Mouse (Mus musculus): ENCODE data around the gene Glis3. TPM values are rescaled to one million over a fixed set of nuclear protein-coding genes. Genes with fewer than 3 reads are reported as not detected.

The Glis3 gene
- polyA plus RNA-seq, 1 experiment from 2014 or later: 0.36 TPM

DNA sequence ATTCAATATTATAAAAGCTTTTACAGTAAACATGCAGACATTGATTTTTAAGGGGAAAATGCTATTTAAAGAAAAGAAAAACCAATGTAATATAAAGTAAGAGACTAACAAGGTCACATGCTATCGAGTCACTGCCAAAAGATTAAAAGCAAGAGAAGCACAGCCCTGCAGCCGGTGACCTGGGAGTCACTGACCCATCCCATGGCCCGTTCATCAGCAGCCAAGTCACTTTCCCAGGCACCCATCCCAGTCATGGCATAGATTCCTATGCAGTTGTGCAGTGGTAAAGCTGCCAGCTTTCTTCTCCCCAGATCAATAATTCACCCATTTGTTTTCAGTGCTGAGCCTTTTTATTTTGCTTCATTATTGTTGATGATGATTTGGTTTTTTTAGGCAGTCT lies 110.0 kb downstream of the Glis3 start:
- H3K9ac ChIP-seq (replicated peaks): no peak overlapping the region
- H3K36me3 ChIP-seq (replicated peaks; ENCODE audit: insufficient read depth, low read length): no peaks in the 10 kb centered on the region
- H3K27me3 ChIP-seq (ENCODE audit: insufficient read depth, low read length): no peaks in the 10 kb centered on the region
- H3K4me1 ChIP-seq (ENCODE audit: insufficient read depth): no peaks in the 10 kb centered on the region
- no peak overlapping the region for H3K4me3 ChIP-seq (ENCODE audit: low read depth, low read length)
- TF ChIP-seq EP300 (IDR thresholded peaks at IDR 0.05; ENCODE audit: low read depth) (no peak), CTCF (IDR thresholded peaks at IDR 0.05; ENCODE audit: low read depth) (no peak)
- H3K9me3 ChIP-seq (ENCODE audit: low read length): no peaks in the 10 kb centered on the region
- H3K4me2 ChIP-seq (ENCODE audit: low read depth, low read length): no peak overlapping the region
- ATAC-seq (no peak), DNase-seq (no peak)
- no peak overlapping the region for H3K27ac ChIP-seq (ENCODE audit: low read depth)
- WGBS (ENCODE audit: insufficient replicate concordance): 82% methylated on average over 3 of the region's 3 CpGs

DNA sequence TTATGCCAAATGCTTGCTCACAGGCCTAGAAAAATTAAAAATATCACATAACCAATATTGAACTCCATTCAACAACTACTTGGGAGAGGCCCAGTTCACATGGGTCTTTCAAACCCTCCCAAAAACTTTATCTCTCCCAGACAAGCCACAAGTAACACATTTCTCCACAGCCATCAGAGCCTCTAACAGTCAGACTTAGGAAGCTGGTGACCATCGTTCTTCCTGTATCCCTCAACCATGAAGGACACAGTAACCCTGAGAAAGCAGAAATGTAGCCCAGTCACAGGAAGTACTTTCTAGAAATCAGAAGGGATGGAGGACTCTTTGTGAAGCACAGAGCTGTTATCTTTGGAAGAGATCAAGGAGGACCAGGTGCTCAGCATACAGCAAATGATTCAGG lies 112.8 kb downstream of the Glis3 start:
- Histone ChIP-seq H3K9ac (replicated peaks) (no peak overlapping the region), H3K27ac (ENCODE audit: low read depth) (no peak overlapping the region), H3K4me1 (ENCODE audit: insufficient read depth) (no peaks in the 10 kb centered on the region), H3K27me3 (ENCODE audit: insufficient read depth, low read length) (no peaks in the 10 kb centered on the region), H3K9me3 (ENCODE audit: low read length) (no peaks in the 10 kb centered on the region), H3K36me3 (replicated peaks; ENCODE audit: insufficient read depth, low read length) (no peaks in the 10 kb centered on the region), H3K4me2 (ENCODE audit: low read depth, low read length) (no peak overlapping the region), H3K4me3 (ENCODE audit: low read depth, low read length) (no peak overlapping the region)
- ATAC-seq (no peak), DNase-seq (no peak)
- 31% methylated on average over 1 of the region's 1 CpGs for WGBS (ENCODE audit: insufficient replicate concordance)
- TF ChIP-seq EP300 (IDR thresholded peaks at IDR 0.05; ENCODE audit: low read depth): no peak
- TF ChIP-seq CTCF (IDR thresholded peaks at IDR 0.05; ENCODE audit: low read depth): no peak

DNA sequence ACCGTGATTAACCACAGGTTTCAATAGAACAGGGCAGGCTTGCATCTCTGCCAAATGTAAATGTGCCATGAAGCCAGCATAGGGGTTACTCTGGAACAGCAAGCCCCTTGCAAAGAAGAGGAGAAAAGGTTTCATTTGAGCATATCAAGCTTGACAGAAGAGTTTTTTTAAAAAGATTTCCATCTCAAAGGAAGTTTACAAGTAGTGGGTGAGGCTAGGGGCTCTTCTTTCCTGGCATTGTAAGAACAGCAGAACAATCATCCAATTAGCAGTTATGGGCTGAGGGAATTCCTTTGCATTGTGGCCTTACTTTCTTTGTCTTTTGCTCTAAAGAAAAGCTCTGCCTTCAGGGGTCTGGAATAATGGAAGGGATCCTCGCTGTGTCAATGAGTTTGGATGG lies 113.3 kb downstream of the Glis3 start:
- WGBS (ENCODE audit: insufficient replicate concordance): 46% methylated on average over 2 of the region's 2 CpGs
- Histone ChIP-seq H3K4me2 (ENCODE audit: low read depth, low read length) (no peak overlapping the region), H3K36me3 (replicated peaks; ENCODE audit: insufficient read depth, low read length) (no peaks in the 10 kb centered on the region), H3K4me3 (ENCODE audit: low read depth, low read length) (no peak overlapping the region), H3K27ac (ENCODE audit: low read depth) (no peak overlapping the region), H3K4me1 (ENCODE audit: insufficient read depth) (no peaks in the 10 kb centered on the region), H3K9me3 (ENCODE audit: low read length) (no peaks in the 10 kb centered on the region), H3K27me3 (ENCODE audit: insufficient read depth, low read length) (no peaks in the 10 kb centered on the region), H3K9ac (replicated peaks) (no peak overlapping the region)
- TF ChIP-seq CTCF (IDR thresholded peaks at IDR 0.05; ENCODE audit: low read depth): no peak
- DNase-seq (no peak), ATAC-seq (no peak)

DNA sequence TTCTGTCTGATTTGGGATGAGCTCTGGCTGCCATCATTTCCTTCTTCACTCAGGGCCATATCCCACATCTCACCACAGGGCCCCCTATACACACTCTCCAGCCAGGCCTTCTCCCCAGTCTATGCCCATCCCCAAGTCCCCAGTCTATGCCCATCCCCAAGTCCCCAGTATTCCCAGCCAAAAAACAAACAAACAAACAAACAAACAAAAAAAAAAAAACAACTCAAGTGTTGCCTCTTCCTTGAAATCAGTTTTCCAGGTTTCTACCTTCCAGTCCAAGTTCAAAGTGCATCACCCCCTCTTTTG lies 118.2 kb downstream of the Glis3 start:
- no peak for ATAC-seq
- DNase-seq: no peak
- Histone ChIP-seq H3K4me3 (ENCODE audit: low read depth, low read length) (no peak overlapping the region), H3K36me3 (replicated peaks; ENCODE audit: insufficient read depth, low read length) (no peaks in the 10 kb centered on the region), H3K27ac (ENCODE audit: low read depth) (no peak overlapping the region), H3K9ac (replicated peaks) (no peak overlapping the region), H3K4me2 (ENCODE audit: low read depth, low read length) (no peak overlapping the region), H3K4me1 (ENCODE audit: insufficient read depth) (peaks cover 4% of the 10 kb centered on the region), H3K9me3 (ENCODE audit: low read length) (no peaks in the 10 kb centered on the region), H3K27me3 (ENCODE audit: insufficient read depth, low read length) (no peaks in the 10 kb centered on the region)
- TF ChIP-seq EP300 (IDR thresholded peaks at IDR 0.05; ENCODE audit: low read depth) (no peak), CTCF (IDR thresholded peaks at IDR 0.05; ENCODE audit: low read depth) (no peak)

DNA sequence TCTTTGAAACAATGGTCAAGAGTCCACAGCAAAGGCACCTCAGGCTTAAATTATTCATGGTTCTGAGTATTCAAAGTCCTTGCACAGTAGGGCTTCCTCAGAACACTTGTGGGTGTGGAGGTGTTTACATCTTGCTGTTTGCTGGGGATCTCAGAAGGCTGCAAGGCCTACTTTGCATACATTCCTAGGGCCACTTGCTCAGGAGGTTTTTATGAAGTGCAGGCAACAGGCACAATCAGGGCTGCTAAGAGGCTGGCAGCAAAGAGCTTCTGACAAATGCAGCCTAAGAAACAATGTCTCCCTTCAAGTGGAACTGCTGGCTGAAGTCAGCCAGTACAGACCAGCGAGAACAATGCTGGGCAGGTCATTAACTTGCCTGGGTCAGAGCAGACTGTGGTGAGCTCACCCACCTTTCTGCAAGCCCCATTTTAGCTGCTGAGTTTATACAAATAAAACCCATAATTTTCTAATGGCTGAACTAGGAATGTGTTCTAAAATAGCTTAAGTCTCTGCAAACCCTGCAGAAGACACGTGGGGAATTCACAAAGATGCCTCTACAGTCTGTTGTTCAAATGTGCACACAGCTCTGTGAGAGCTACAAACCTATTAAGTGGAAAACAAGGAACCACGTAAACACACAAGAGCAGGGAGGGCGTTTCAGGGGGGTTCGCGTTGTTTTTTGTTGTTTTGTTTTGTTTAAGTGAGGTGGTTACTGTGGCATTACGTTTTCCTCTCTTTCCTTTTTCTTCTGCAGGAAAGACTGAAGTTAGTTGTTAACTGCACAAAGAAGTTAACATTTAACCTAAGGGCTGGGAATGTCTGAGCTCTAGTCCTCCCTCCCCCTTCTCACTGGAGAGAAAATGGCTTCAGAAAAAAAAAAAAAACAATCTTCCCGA lies 118.8 kb downstream of the Glis3 start:
- Histone ChIP-seq H3K4me3 (ENCODE audit: low read depth, low read length) (no peak overlapping the region), H3K36me3 (replicated peaks; ENCODE audit: insufficient read depth, low read length) (no peaks in the 10 kb centered on the region), H3K4me1 (ENCODE audit: insufficient read depth) (peaks cover 4% of the 10 kb centered on the region), H3K4me2 (ENCODE audit: low read depth, low read length) (no peak overlapping the region), H3K9ac (replicated peaks) (no peak overlapping the region), H3K27me3 (ENCODE audit: insufficient read depth, low read length) (no peaks in the 10 kb centered on the region), H3K27ac (ENCODE audit: low read depth) (no peak overlapping the region), H3K9me3 (ENCODE audit: low read length) (no peaks in the 10 kb centered on the region)
- DNase-seq (no peak), ATAC-seq (no peak)
- TF ChIP-seq EP300 (IDR thresholded peaks at IDR 0.05; ENCODE audit: low read depth) (no peak), CTCF (IDR thresholded peaks at IDR 0.05; ENCODE audit: low read depth) (no peak)
- WGBS (ENCODE audit: insufficient replicate concordance): 46% methylated on average over 8 of the region's 8 CpGs

DNA sequence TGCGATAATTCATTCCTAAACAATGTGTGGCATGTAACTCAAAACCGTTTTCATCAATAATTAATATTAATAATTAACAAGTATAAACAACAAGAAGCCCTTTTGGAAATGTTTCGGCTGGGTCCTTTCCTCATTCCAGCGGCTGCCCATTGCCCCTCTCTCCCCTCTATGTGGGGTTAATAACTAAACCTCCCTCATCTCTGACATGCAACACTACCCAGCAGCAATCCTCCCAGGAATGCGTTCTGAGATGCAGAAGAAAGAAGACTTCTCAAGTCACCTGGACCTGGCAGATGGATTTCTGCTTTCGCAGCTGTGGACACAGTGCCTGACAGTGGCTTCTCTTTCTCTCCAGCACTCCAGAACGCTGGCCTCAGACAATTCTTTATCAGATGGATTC lies 120.0 kb downstream of the Glis3 start:
- ATAC-seq: no peak
- WGBS (ENCODE audit: insufficient replicate concordance): 58% methylated on average over 7 of the region's 7 CpGs
- TF ChIP-seq CTCF (IDR thresholded peaks at IDR 0.05; ENCODE audit: low read depth) (no peak), EP300 (IDR thresholded peaks at IDR 0.05; ENCODE audit: low read depth) (no peak)

More for the DNA sequence above, 120.0 kb downstream of the Glis3 start:
- Histone ChIP-seq H3K27ac (ENCODE audit: low read depth) (no peak overlapping the region), H3K9me3 (ENCODE audit: low read length) (no peaks in the 10 kb centered on the region), H3K36me3 (replicated peaks; ENCODE audit: insufficient read depth, low read length) (no peaks in the 10 kb centered on the region), H3K9ac (replicated peaks) (no peak overlapping the region), H3K4me1 (ENCODE audit: insufficient read depth) (peaks cover 4% of the 10 kb centered on the region), H3K4me2 (ENCODE audit: low read depth, low read length) (no peak overlapping the region), H3K27me3 (ENCODE audit: insufficient read depth, low read length) (no peaks in the 10 kb centered on the region), H3K4me3 (ENCODE audit: low read depth, low read length) (no peak overlapping the region)
- DNase-seq: no peak
